Comparison of ENCODE assay signal across 9 mouse cellular contexts in the genomic region with DNA sequence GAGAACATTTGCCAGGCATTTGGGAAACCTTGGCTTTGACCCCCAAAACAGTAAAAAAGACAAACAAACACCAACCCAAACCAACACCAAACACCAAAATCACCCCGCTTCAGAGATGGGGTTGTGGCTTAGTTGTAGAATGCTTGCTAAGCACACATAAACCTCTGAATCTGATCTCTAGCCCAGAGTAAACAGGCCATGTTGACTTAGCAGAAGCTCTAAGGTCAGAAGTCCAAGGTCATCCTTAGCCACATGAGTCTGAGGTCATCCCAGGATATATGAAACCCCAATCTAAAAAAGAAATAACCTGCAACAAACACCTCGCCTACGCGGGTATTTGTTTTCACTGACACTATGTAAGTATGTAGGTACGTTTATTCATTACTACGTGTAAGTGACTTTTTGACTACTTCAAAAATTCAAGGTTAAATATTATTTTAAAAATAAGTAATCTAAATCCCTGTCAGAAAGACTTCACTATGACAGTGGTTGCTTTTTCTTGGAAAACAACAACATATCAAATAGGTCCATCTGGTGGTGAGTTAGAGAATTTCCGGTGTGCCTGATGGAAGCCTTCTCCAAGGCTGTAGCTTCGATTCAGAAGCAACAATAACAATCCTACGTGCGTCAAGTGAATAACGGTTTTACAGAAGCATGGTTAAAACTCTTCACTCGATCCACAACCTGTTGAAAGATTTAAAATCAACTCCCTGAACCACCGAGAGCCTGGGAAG. TPM values are rescaled to one million over a fixed set of nuclear protein-coding genes. Genes with fewer than 3 reads are reported as not detected.
DNase-seq lines count a peak whose midpoint lies in the region; ATAC-seq and TF ChIP-seq lines count a peak whose summit lies in the region.
"Had no signal": no experiment of that assay in that cellular context is flagged by ENCODE, and none has a peak within 500 bp of the region (broad histone marks: within the 10 kb centered on the region; RNA-seq: fewer than 3 reads in every experiment).

No protein-coding gene starts in this region.

- in situ Hi-C loops in ES-E14 (cut with MboI; ENCODE audit: low sequenced_read_pairs in 2 of 2, unreplicated experiment in 2 of 2), result no loop called here

- no peaks in the 10 kb centered on the region for H3K27me3 ChIP-seq in hindbrain, embryonic 14.5 days (ENCODE audit: control insufficient read depth, insufficient read depth, low read length)
- no peaks in the 10 kb centered on the region for H3K27me3 ChIP-seq in hindbrain, embryonic 10.5 days (ENCODE audit: insufficient read depth, poor library complexity, severe bottlenecking)
- H3K27me3 ChIP-seq in kidney, embryonic 15.5 days, result no peaks in the 10 kb centered on the region
- no peaks in the 10 kb centered on the region for H3K27me3 ChIP-seq in midbrain, embryonic 16.5 days (ENCODE audit: control insufficient read depth, insufficient read depth, low read depth, low read length)

- no peak overlapping the region for H3K4me2 ChIP-seq in hindbrain, embryonic 14.5 days (replicated peaks)
- peak overlapping the region; percentile 22; the same call in 1 of the 2 replicates for H3K4me2 ChIP-seq in kidney, embryonic 15.5 days
- no peak overlapping the region for H3K4me2 ChIP-seq in midbrain, embryonic 16.5 days (ENCODE audit: low read length)

- DNase-seq in hindbrain, embryonic 14.5 days (ENCODE audit: low spot score), result peak; percentile 78
- DNase-seq in hindbrain, embryonic 10.5 days (ENCODE audit: low spot score), result no peak
- DNase-seq in 416B (ENCODE audit: low read depth), result peak; percentile 31
- peak; percentile 2 for DNase-seq in ES-E14 (ENCODE audit: low read depth, low spot score)
- no peak for DNase-seq in spleen, postnatal 10 days (ENCODE audit: low spot score in 2 of 2)
- no peak for DNase-seq in spleen, adult 18-20 months

- no peak overlapping the region for H3K4me3 ChIP-seq in hindbrain, embryonic 14.5 days (replicated peaks; ENCODE audit: low read length)
- no peak overlapping the region for H3K4me3 ChIP-seq in hindbrain, embryonic 10.5 days
- H3K4me3 ChIP-seq in ES-E14 (ENCODE audit: insufficient read depth in 1 of 2, low read depth in 1 of 2, low read length in 2 of 2, poor library complexity in 1 of 2, severe bottlenecking in 1 of 2), result no peak overlapping the region
- H3K4me3 ChIP-seq in kidney, embryonic 15.5 days (replicated peaks), result no peak overlapping the region
- no peak overlapping the region for H3K4me3 ChIP-seq in midbrain, embryonic 16.5 days (ENCODE audit: low read depth, low read length)
- H3K4me3 ChIP-seq: megakaryocyte, embryonic 14.5 days had no signal

- ATAC-seq in hindbrain, embryonic 14.5 days (ENCODE audit: low FRiP score), result no peak
- ATAC-seq in kidney, embryonic 15.5 days (replicated peaks; ENCODE audit: low FRiP score), result no peak
- ATAC-seq in midbrain, embryonic 16.5 days, result no peak

- no peaks in the 10 kb centered on the region for H3K36me3 ChIP-seq in hindbrain, embryonic 14.5 days (replicated peaks; ENCODE audit: control insufficient read depth, insufficient read depth)
- no peaks in the 10 kb centered on the region for H3K36me3 ChIP-seq in hindbrain, embryonic 10.5 days
- H3K36me3 ChIP-seq in ES-E14 (ENCODE audit: control insufficient read depth, insufficient read depth, low read length, poor library complexity, severe bottlenecking), result no peaks in the 10 kb centered on the region
- no peaks in the 10 kb centered on the region for H3K36me3 ChIP-seq in kidney, embryonic 15.5 days
- no peaks in the 10 kb centered on the region for H3K36me3 ChIP-seq in midbrain, embryonic 16.5 days (ENCODE audit: control insufficient read depth, insufficient read depth, low read length)

- H3K4me1 ChIP-seq in hindbrain, embryonic 14.5 days (replicated peaks; ENCODE audit: control insufficient read depth, insufficient read depth, low read length), result no peaks in the 10 kb centered on the region
- H3K4me1 ChIP-seq in hindbrain, embryonic 10.5 days (replicated peaks), result no peaks in the 10 kb centered on the region
- no peaks in the 10 kb centered on the region for H3K4me1 ChIP-seq in ES-E14 (ENCODE audit: control insufficient read depth in 2 of 2, insufficient read depth in 2 of 2, low read length in 2 of 2, poor library complexity in 1 of 2)
- no peaks in the 10 kb centered on the region for H3K4me1 ChIP-seq in kidney, embryonic 15.5 days
- H3K4me1 ChIP-seq in midbrain, embryonic 16.5 days (ENCODE audit: control insufficient read depth, insufficient read depth, low read length), result no peaks in the 10 kb centered on the region
- H3K4me1 ChIP-seq: megakaryocyte, embryonic 14.5 days had no signal

- H3K9me3 ChIP-seq in hindbrain, embryonic 14.5 days (ENCODE audit: control insufficient read depth, low read length), result no peaks in the 10 kb centered on the region
- no peaks in the 10 kb centered on the region for H3K9me3 ChIP-seq in hindbrain, embryonic 10.5 days
- H3K9me3 ChIP-seq in ES-E14 (ENCODE audit: control insufficient read depth, insufficient read depth, low read depth, low read length), result no peaks in the 10 kb centered on the region
- no peaks in the 10 kb centered on the region for H3K9me3 ChIP-seq in kidney, embryonic 15.5 days (replicated peaks)
- H3K9me3 ChIP-seq in midbrain, embryonic 16.5 days (replicated peaks; ENCODE audit: control insufficient read depth, low read length, poor library complexity, severe bottlenecking), result no peaks in the 10 kb centered on the region
- H3K9me3 ChIP-seq: megakaryocyte, embryonic 14.5 days had no signal

- no peak overlapping the region for H3K9ac ChIP-seq in hindbrain, embryonic 14.5 days
- no peak overlapping the region for H3K9ac ChIP-seq in ES-E14 (ENCODE audit: insufficient read depth, low read depth, low read length, poor library complexity, severe bottlenecking)
- H3K9ac ChIP-seq in kidney, embryonic 15.5 days, result no peak overlapping the region
- H3K9ac ChIP-seq in midbrain, embryonic 16.5 days (ENCODE audit: low read depth, low read length), result no peak overlapping the region

- H3K27ac ChIP-seq in hindbrain, embryonic 14.5 days, result no peak overlapping the region
- no peak overlapping the region for H3K27ac ChIP-seq in hindbrain, embryonic 10.5 days
- H3K27ac ChIP-seq in ES-E14 (ENCODE audit: insufficient read depth, low read depth, low read length, poor library complexity, severe bottlenecking), result no peak overlapping the region
- H3K27ac ChIP-seq in kidney, embryonic 15.5 days, result no peak overlapping the region
- H3K27ac ChIP-seq in midbrain, embryonic 16.5 days (ENCODE audit: low read length), result no peak overlapping the region

- WGBS in hindbrain, embryonic 14.5 days, result 59% methylated on average over 13 of the region's 13 CpGs
- 62% methylated on average over 13 of the region's 13 CpGs for WGBS in hindbrain, embryonic 10.5 days
- 46% methylated on average over 13 of the region's 13 CpGs for WGBS in kidney, embryonic 15.5 days
- WGBS in midbrain, embryonic 16.5 days, result 64% methylated on average over 13 of the region's 13 CpGs

TF ChIP-seq in ES-E14, 5 proteins besides CTCF, POLR2A, EP300 and RAD21:
- TF ChIP-seq ZNF384 (IDR thresholded peaks at IDR 0.05; ENCODE audit: low read depth, low read length), result no peak
- TF ChIP-seq HCFC1 (IDR thresholded peaks at IDR 0.05; ENCODE audit: borderline replicate concordance, insufficient read depth, low read length), result no peak
- TF ChIP-seq MAFK (IDR thresholded peaks at IDR 0.05; ENCODE audit: insufficient read depth, low read depth, low read length), result no peak
- TF ChIP-seq ZC3H11A (IDR thresholded peaks at IDR 0.05; ENCODE audit: borderline replicate concordance, low read depth, low read length), result no peak
- no peak for TF ChIP-seq CHD2 (IDR thresholded peaks at IDR 0.05; ENCODE audit: low read depth, low read length)

RNA-seq across cellular contexts. Expression of a gene that starts 11.1 kb away (rescaled TPM):
- polyA plus RNA-seq in hindbrain, embryonic 14.5 days (2014; fragmentation: Nextera tagmentation; extraction: Ambion mirVana), result 88.1 and 89.3 TPM in 2 replicates
- 63.5 and 64.9 TPM in 2 replicates for polyA plus RNA-seq in hindbrain, embryonic 10.5 days (2016; fragmentation: Nextera tagmentation; extraction: Ambion mirVana)
- total RNA-seq in ES-E14 (2012; rRNA removed), result 31.2 and 33.8 TPM in 2 replicates
- 35.3 and 36.3 TPM in 2 replicates for polyA plus RNA-seq in kidney, embryonic 15.5 days (2015; fragmentation: Nextera tagmentation; extraction: Ambion mirVana)
- polyA plus RNA-seq in midbrain, embryonic 16.5 days (2015; fragmentation: Nextera tagmentation; extraction: Ambion mirVana), result 88.3 and 90.2 TPM in 2 replicates

Comparison
In these comparisons a context has a peak if more than half of its experiments do, and no peak if none do; other contexts are left out.
1. DNase-seq: peak in hindbrain, embryonic 14.5 days (single experiment), 416B (single experiment) and ES-E14 (single experiment); none in hindbrain, embryonic 10.5 days (single experiment), spleen, postnatal 10 days (0 of 2) and spleen, adult 18-20 months (0 of 2).